Mouse (Mus musculus): ENCODE measurements around the gene Cotl1.

GRCm38 (mm10) chr8:119798170-119798964 lies 42.0 kb downstream of the Cotl1 start:
- no peak for TF ChIP-seq MAX (IDR thresholded peaks at IDR 0.05)
- TF ChIP-seq CTCF (IDR thresholded peaks at IDR 0.05; ENCODE audit: control insufficient read depth, insufficient read depth, insufficient read length), result no peak
- TF ChIP-seq USF1 (IDR thresholded peaks at IDR 0.05; ENCODE audit: low read depth), result peak; percentile 58
- TF ChIP-seq MYOG (IDR thresholded peaks at IDR 0.05; ENCODE audit: control insufficient read depth, extremely low read depth, insufficient read length), result no peak
- no peak for TF ChIP-seq MYOD1 (IDR thresholded peaks at IDR 0.05; ENCODE audit: control insufficient read depth, insufficient read length, low read depth)
